Mouse (Mus musculus): Measurements from ENCODE around the gene Ppil2. TPM values are rescaled to one million over a fixed set of nuclear protein-coding genes. Genes with fewer than 3 reads are reported as not detected.

Ppil2 gene
- total and polyA plus RNA-seq, 2 experiments from 2014 or later, result 98.4 to 106 TPM

DNA sequence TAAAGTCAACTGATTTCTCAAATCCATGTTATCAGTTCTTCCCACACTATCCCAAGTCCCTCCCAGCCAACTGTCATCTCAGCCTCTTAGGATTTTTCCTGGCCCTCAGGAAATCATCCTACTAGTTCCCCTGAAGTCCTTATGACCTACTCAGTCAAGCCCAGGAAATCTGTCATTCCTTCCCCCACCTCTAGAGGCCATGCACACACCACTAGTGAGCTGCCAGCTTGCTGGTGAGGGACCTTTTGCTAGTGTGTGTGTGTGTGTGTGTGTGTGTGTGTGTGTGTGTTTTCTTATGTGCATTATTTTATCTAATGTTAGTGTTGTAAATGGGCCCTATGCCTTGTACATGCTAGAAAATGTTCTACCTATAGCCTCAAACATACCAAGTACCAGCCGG lies 16.2 kb upstream of the Ppil2 start:
- H3K4me3 ChIP-seq (ENCODE audit: low read length), result no peak overlapping the region
- H3K4me2 ChIP-seq (ENCODE audit: low read depth, low read length), result no peak overlapping the region
- no peaks in the 10 kb centered on the region for H3K9me3 ChIP-seq (ENCODE audit: low read length)
- no peak overlapping the region for H3K9ac ChIP-seq (replicated peaks; ENCODE audit: low read length)
- no peaks in the 10 kb centered on the region for H3K27me3 ChIP-seq (ENCODE audit: insufficient read depth, low read length)
- ATAC-seq (no peak), DNase-seq (ENCODE audit: low spot score) (peak; percentile 25)
- peaks cover 15% of the 10 kb centered on the region for H3K4me1 ChIP-seq (ENCODE audit: insufficient read depth, low read length)
- TF ChIP-seq CTCF (IDR thresholded peaks at IDR 0.05; ENCODE audit: low read depth), result peak; percentile 62
- no peaks in the 10 kb centered on the region for H3K36me3 ChIP-seq (ENCODE audit: insufficient read depth, low read length)
- no peak overlapping the region for H3K27ac ChIP-seq
- 95% methylated on average over 1 of the region's 1 CpGs for WGBS

DNA sequence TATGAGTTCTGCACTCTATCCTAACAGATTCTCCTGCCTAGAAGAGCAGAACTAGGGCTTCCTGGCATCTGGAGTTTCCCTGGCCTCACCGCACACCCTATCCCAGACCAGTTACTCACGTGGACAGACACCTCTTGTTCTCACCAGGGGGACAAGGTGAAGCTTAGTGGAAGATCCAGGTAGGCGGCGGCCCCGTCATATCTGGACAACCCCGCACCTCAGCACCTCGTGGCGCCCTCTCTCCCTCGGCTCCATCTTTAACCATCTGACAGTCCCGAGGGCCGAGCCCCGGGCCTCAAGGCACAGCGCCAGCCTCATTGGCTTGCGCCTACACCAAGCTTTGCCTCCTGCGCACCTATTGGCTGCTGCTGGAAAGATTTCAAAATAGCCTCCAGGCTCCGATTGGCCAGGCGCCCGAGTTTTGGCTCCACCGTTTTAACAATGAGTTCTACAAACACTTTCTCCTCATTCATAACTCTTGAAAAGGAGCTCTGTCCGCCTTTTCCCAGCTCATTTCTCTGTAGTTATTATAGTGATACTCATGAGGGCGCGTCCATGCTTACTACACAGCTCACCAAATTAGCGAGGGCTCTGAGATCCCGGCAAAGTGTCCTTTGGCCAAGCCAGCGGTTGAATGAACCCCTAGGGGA lies 13.9 kb upstream of the Ppil2 start, which contains the start of gene 2610318N02Rik:
TSS of gene 2610318N02Rik (minus strand) at position 297 of the 650 bp plus-strand sequence.
- peak; percentile 91 for DNase-seq (ENCODE audit: low spot score)
- peak; percentile 89 for ATAC-seq
- 1% methylated on average over 25 of the region's 25 CpGs for WGBS

DNA sequence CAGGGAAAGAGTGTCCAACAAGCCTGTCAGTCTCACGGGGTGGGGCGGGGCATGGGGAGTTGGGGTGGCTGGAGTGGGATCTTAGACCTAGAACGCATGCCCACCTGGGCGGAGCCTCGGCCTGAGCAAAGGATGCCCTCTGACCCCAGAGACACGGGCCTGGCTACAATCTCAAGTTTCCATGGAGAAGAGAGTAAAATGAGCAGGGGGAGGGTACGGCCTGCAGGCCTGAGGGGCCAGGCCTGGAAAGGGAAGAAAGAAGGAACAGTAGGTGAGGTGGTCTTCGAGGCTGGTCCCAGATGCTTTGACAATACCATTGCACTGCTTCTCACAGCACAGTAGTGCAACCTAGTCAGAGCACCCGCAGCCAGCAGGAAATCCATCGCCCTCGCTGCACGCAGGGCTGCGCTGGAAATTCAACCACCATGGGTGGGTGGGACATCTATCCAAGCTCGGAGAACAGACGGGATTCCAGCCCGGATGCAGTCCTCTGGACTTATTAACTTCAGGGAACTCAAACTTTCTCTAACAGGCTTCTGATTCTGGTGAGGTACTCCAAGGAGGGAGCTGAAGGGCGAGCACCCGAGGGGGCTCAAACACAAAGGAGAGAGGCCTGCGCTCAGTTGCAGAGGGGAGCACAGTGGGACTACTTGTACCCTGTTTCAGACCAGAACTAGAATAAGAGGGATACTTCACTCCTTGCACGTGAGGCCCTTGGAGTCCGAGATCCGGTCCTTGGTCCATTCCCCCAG lies 13.2 kb upstream of the Ppil2 start:
- 3% methylated on average over 22 of the region's 22 CpGs for WGBS
- ATAC-seq, result peak; percentile 30

More for the DNA sequence above, 13.9 kb upstream of the Ppil2 start, which contains the start of gene 2610318N02Rik:
- peak within 1 kb of the TSS; percentile 63 for H3K4me2 ChIP-seq (ENCODE audit: low read depth, low read length)
- no peak within 1 kb of the TSS for H3K27ac ChIP-seq
- no peaks in the 10 kb centered on the region for H3K27me3 ChIP-seq (ENCODE audit: insufficient read depth, low read length)
- H3K4me1 ChIP-seq (ENCODE audit: insufficient read depth, low read length), result peaks cover 10% of the 10 kb centered on the region
- H3K9ac ChIP-seq (replicated peaks; ENCODE audit: low read length), result peak within 1 kb of the TSS; percentile 22
- no peaks in the 10 kb centered on the region for H3K9me3 ChIP-seq (ENCODE audit: low read length)
- 0 out of 2 replicates have a peak, but pooled peaks have one; percentile 1 for TF ChIP-seq CTCF (IDR thresholded peaks at IDR 0.05; ENCODE audit: low read depth)
- peak within 1 kb of the TSS; percentile 29 for H3K4me3 ChIP-seq (ENCODE audit: low read length)
- H3K36me3 ChIP-seq (ENCODE audit: insufficient read depth, low read length), result no peaks in the 10 kb centered on the region

DNA sequence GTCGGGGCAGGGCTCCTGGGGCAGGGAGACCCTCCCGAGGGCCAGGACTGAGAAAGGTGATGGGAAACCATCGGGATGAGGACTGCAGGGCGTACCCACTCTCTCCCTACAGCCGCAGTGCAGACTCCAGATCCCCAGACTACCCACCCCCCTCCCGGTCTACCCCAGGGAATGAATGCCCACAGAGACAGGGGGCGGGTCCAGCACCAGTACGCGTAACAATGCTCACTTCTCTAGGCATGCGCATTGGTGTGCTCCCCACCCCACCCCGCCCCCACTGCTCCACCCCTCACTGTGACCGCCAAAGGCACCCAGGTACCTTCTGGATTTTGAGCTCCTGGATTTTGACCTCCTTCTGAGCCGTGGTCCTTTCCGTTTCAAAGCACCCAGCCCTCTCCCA lies 10.5 kb upstream of the Ppil2 start:
- DNase-seq (ENCODE audit: low spot score) (no peak), ATAC-seq (no peak)
- 47% methylated on average over 14 of the region's 14 CpGs for WGBS
- Histone ChIP-seq H3K36me3 (ENCODE audit: insufficient read depth, low read length) (no peaks in the 10 kb centered on the region), H3K9me3 (ENCODE audit: low read length) (no peaks in the 10 kb centered on the region), H3K27me3 (ENCODE audit: insufficient read depth, low read length) (no peaks in the 10 kb centered on the region), H3K27ac (no peak overlapping the region), H3K4me1 (ENCODE audit: insufficient read depth, low read length) (peaks cover 10% of the 10 kb centered on the region), H3K4me2 (ENCODE audit: low read depth, low read length) (peak overlapping the region; percentile 4; the same call in 1 of the 2 replicates), H3K9ac (replicated peaks; ENCODE audit: low read length) (no peak overlapping the region), H3K4me3 (ENCODE audit: low read length) (no peak overlapping the region)
- no peak for TF ChIP-seq CTCF (IDR thresholded peaks at IDR 0.05; ENCODE audit: low read depth)

More for the DNA sequence above, 13.2 kb upstream of the Ppil2 start:
- Histone ChIP-seq H3K4me2 (ENCODE audit: low read depth, low read length) (peak overlapping the region; percentile 63), H3K27me3 (ENCODE audit: insufficient read depth, low read length) (no peaks in the 10 kb centered on the region), H3K4me1 (ENCODE audit: insufficient read depth, low read length) (peaks cover 10% of the 10 kb centered on the region), H3K9me3 (ENCODE audit: low read length) (no peaks in the 10 kb centered on the region), H3K27ac (no peak overlapping the region), H3K36me3 (ENCODE audit: insufficient read depth, low read length) (no peaks in the 10 kb centered on the region), H3K4me3 (ENCODE audit: low read length) (peak overlapping the region; percentile 29), H3K9ac (replicated peaks; ENCODE audit: low read length) (peak overlapping the region; percentile 22)
- TF ChIP-seq CTCF (IDR thresholded peaks at IDR 0.05; ENCODE audit: low read depth), result no peak
- peak; percentile 14 for DNase-seq (ENCODE audit: low spot score)

DNA sequence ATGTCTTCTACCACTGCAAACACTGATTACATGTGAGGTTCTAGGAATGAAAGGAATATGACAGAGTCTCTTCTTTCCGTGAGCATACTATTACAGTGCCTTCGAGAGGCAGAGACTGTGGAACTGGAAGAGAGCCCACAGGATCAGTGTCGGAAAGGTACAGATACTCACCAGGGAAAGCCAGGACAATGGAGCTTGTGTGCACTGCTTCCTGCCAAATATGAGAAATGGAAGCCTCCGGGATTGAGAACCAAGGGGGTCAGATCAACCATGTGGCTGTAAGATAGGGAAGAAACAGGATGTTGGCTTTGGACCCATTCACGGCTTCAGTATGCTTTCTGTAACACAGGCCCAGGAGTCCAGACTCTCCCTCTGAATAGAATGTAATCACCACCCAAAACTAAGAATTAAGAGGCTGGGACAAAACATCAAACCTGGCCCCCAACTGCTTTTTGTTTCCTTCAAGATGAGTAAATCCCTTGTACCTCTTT lies 6.3 kb upstream of the Ppil2 start:
- no peaks in the 10 kb centered on the region for H3K9me3 ChIP-seq (ENCODE audit: low read length)
- TF ChIP-seq CTCF (IDR thresholded peaks at IDR 0.05; ENCODE audit: low read depth), result no peak
- H3K36me3 ChIP-seq (ENCODE audit: insufficient read depth, low read length), result no peaks in the 10 kb centered on the region
- no peak overlapping the region for H3K9ac ChIP-seq (replicated peaks; ENCODE audit: low read length)
- 82% methylated on average over 5 of the region's 5 CpGs for WGBS
- H3K4me1 ChIP-seq (ENCODE audit: insufficient read depth, low read length), result no peaks in the 10 kb centered on the region
- ATAC-seq (no peak), DNase-seq (ENCODE audit: low spot score) (no peak)
- H3K27ac ChIP-seq, result no peak overlapping the region
- no peak overlapping the region for H3K4me2 ChIP-seq (ENCODE audit: low read depth, low read length)
- H3K4me3 ChIP-seq (ENCODE audit: low read length), result no peak overlapping the region
- H3K27me3 ChIP-seq (ENCODE audit: insufficient read depth, low read length), result no peaks in the 10 kb centered on the region

DNA sequence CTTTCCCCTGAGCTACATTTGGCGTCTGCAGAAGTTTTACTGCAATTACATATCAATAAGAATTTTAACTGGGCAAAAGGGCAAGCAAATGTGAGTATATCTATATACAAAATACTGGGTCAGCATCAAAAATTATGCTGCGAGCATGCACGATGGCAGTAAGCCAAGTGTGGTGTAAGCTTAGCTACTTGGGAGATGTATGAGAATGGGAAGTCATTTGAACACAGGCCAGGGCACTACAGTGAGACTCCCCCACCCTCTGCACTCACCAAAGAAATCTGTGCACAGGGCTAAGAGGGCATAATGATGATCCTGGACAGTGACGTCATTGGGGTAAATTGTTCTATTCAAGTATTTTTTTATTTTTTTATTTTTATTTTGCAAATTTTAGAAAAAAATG lies 6.5 kb downstream of the Ppil2 start:
- Histone ChIP-seq H3K36me3 (ENCODE audit: insufficient read depth, low read length) (peaks cover 48% of the 10 kb centered on the region), H3K9ac (replicated peaks; ENCODE audit: low read length) (no peak overlapping the region)

More for the DNA sequence above, 6.5 kb downstream of the Ppil2 start:
- TF ChIP-seq CTCF (IDR thresholded peaks at IDR 0.05; ENCODE audit: low read depth), result no peak
- H3K4me2 ChIP-seq (ENCODE audit: low read depth, low read length), result no peak overlapping the region
- H3K4me1 ChIP-seq (ENCODE audit: insufficient read depth, low read length), result no peaks in the 10 kb centered on the region
- WGBS, result 62% methylated on average over 4 of the region's 4 CpGs
- no peak for DNase-seq (ENCODE audit: low spot score)
- no peaks in the 10 kb centered on the region for H3K27me3 ChIP-seq (ENCODE audit: insufficient read depth, low read length)
- no peak for ATAC-seq
- no peak overlapping the region for H3K27ac ChIP-seq
- no peak overlapping the region for H3K4me3 ChIP-seq (ENCODE audit: low read length)
- H3K9me3 ChIP-seq (ENCODE audit: low read length), result no peaks in the 10 kb centered on the region

Data from hindbrain, postnatal 0 days (tissue).